11 mouse cellular contexts compared by ENCODE assay signal in genomic region chr15:89131316-89131715, GRCm38 (mm10). TPM values are rescaled to one million over a fixed set of nuclear protein-coding genes. Genes with fewer than 3 reads are reported as not detected.
DNase-seq lines count a peak whose midpoint lies in the region; ATAC-seq and TF ChIP-seq lines count a peak whose summit lies in the region.
"Had no signal": no experiment of that assay in that cellular context is flagged by ENCODE, and none has a peak within 500 bp of the region (broad histone marks: within the 10 kb centered on the region; RNA-seq: fewer than 3 reads in every experiment).

No protein-coding gene starts in this region.

- intact Hi-C loops in gastrocnemius, adult 2 months (cut with DNase I): no loop called here

- no peak overlapping the region for H3K4me3 ChIP-seq in bone marrow, adult 2 months (replicated peaks; ENCODE audit: control insufficient read depth, low read depth, low read length)
- no peak overlapping the region for H3K4me3 ChIP-seq in gastrocnemius, adult 2 months
- H3K4me3 ChIP-seq: hindbrain, embryonic 12.5 days; limb, embryonic 13.5 days had no signal

- ATAC-seq in CD4-positive, CD25-positive, alpha-beta regulatory T cell, adult 4 months: peak; percentile 74

- no peak for TF ChIP-seq POLR2A in bone marrow, adult 2 months (IDR thresholded peaks at IDR 0.05; ENCODE audit: borderline replicate concordance, control insufficient read depth, low read depth, low read length)

- TF ChIP-seq CTCF in bone marrow, adult 2 months (IDR thresholded peaks at IDR 0.05; ENCODE audit: control insufficient read depth, insufficient read depth, low read length): no peak
- TF ChIP-seq CTCF in gastrocnemius, adult 2 months (IDR thresholded peaks at IDR 0.05): no peak

- H3K4me1 ChIP-seq in bone marrow, adult 2 months (ENCODE audit: control insufficient read depth, insufficient read depth, low read length): peaks cover 23% of the 10 kb centered on the region

- WGBS in bone marrow, adult 2 months: 0% methylated on average over 3 of the region's 3 CpGs

- H3K27ac ChIP-seq in bone marrow, adult 2 months (ENCODE audit: control insufficient read depth, insufficient read depth, low read depth, low read length, poor library complexity): peak overlapping the region; percentile 34
- H3K27ac ChIP-seq in gastrocnemius, adult 2 months: no peak overlapping the region
- H3K27ac ChIP-seq: hindbrain, embryonic 12.5 days; limb, embryonic 13.5 days; macrophage had no signal

- DNase-seq in monocyte, adult 2 months (ENCODE audit: low read depth in 1 of 2, low spot score in 2 of 2): peak; percentile 77 to 80
- DNase-seq in thymus, postnatal 14 days: peak; percentile 54
- no peak for DNase-seq in frontal cortex, postnatal 10 days (ENCODE audit: low spot score in 2 of 2)
- DNase-seq in adrenal gland, adult 2 months: no peak
- DNase-seq in gastrocnemius, adult 2 months: no peak
- DNase-seq: adrenal gland, postnatal 10 days had no signal

RNA-seq across cellular contexts. Expression of gene Hdac10, which starts 2.8 kb away (rescaled TPM):
- 10 to 100 TPM; 34.9 to 63.5 TPM for polyA plus RNA-seq in CD4-positive, CD25-positive, alpha-beta regulatory T cell, adult 4 months (2017; shearing (Covaris generic))
- polyA plus RNA-seq in bone marrow, adult 2 months (2011; ENCODE audit: insufficient read depth, insufficient read length, low replicate concordance, missing spikeins): 9.1 and 24.3 TPM in 2 replicates
- total RNA-seq in adrenal gland, adult 2 months (2021): 10 to 100 TPM; 10.9 to 11.2 TPM
- 29.7 and 30.3 TPM in 2 replicates for polyA plus RNA-seq in adrenal gland, adult 2 months (2012; rRNA removed)
- 1 to 10 TPM; 5.9 to 6.4 TPM for total RNA-seq in gastrocnemius, adult 2 months (2021)

RNA-seq across cellular contexts. Expression of gene Tubgcp6, which starts 8.4 kb away (rescaled TPM):
- polyA plus RNA-seq in CD4-positive, CD25-positive, alpha-beta regulatory T cell, adult 4 months (2017; shearing (Covaris generic)): 10 to 100 TPM; 16.0 to 17.5 TPM
- 10.0 and 31.9 TPM in 2 replicates for polyA plus RNA-seq in bone marrow, adult 2 months (2011; ENCODE audit: insufficient read depth, insufficient read length, low replicate concordance, missing spikeins)
- 10 to 100 TPM; 11.2 to 12.3 TPM for total RNA-seq in adrenal gland, adult 2 months (2021)
- polyA plus RNA-seq in adrenal gland, adult 2 months (2012; rRNA removed): 30.6 and 31.8 TPM in 2 replicates
- 1 to 10 TPM; 6.8 to 8.4 TPM for total RNA-seq in gastrocnemius, adult 2 months (2021)

RNA-seq across cellular contexts. Expression of gene Mapk12, which starts 9.2 kb away (rescaled TPM):
- 1 to 10 TPM; 5.2 to 5.6 TPM for polyA plus RNA-seq in CD4-positive, CD25-positive, alpha-beta regulatory T cell, adult 4 months (2017; shearing (Covaris generic))
- polyA plus RNA-seq in bone marrow, adult 2 months (2011; ENCODE audit: insufficient read depth, insufficient read length, low replicate concordance, missing spikeins): 6.1 and 14.6 TPM in 2 replicates
- total RNA-seq in adrenal gland, adult 2 months (2021): 10 to 100 TPM in 1 of 2 experiments, 1 to 10 TPM in 1; 6.7 to 10.2 TPM
- polyA plus RNA-seq in adrenal gland, adult 2 months (2012; rRNA removed): 5.9 and 9.1 TPM in 2 replicates
- total RNA-seq in gastrocnemius, adult 2 months (2021): 100 to 1,000 TPM; 128 TPM

RNA-seq across cellular contexts. Expression of gene Mapk11, which starts 18.1 kb away (rescaled TPM):
- 10 to 100 TPM; 21.7 to 39.5 TPM for polyA plus RNA-seq in CD4-positive, CD25-positive, alpha-beta regulatory T cell, adult 4 months (2017; shearing (Covaris generic))
- 5.7 and 7.6 TPM in 2 replicates for polyA plus RNA-seq in bone marrow, adult 2 months (2011; ENCODE audit: insufficient read depth, insufficient read length, low replicate concordance, missing spikeins)
- total RNA-seq in adrenal gland, adult 2 months (2021): 1 to 10 TPM; 2.5 to 3.6 TPM
- polyA plus RNA-seq in adrenal gland, adult 2 months (2012; rRNA removed): 4.1 and 4.4 TPM in 2 replicates
- 1 to 10 TPM; 1.0 to 1.1 TPM for total RNA-seq in gastrocnemius, adult 2 months (2021)

RNA-seq across cellular contexts. Expression of gene Selenoo, which starts 42.4 kb away (rescaled TPM):
- polyA plus RNA-seq in CD4-positive, CD25-positive, alpha-beta regulatory T cell, adult 4 months (2017; shearing (Covaris generic)): 10 to 100 TPM in 1 of 2 experiments, 1 to 10 TPM in 1; 8.8 to 14.0 TPM
- 7.0 and 17.9 TPM in 2 replicates for polyA plus RNA-seq in bone marrow, adult 2 months (2011; ENCODE audit: insufficient read depth, insufficient read length, low replicate concordance, missing spikeins)
- total RNA-seq in adrenal gland, adult 2 months (2021): 10 to 100 TPM; 37.0 to 39.2 TPM
- 120 and 126 TPM in 2 replicates for polyA plus RNA-seq in adrenal gland, adult 2 months (2012; rRNA removed)
- 10 to 100 TPM; 13.8 to 15.6 TPM for total RNA-seq in gastrocnemius, adult 2 months (2021)

Comparison
In these comparisons a context has a peak if more than half of its experiments do, and no peak if none do; other contexts are left out.
1. DNase-seq: peak in monocyte, adult 2 months (2 of 2) and thymus, postnatal 14 days (single experiment); none in frontal cortex, postnatal 10 days (0 of 2), adrenal gland, adult 2 months (single experiment) and gastrocnemius, adult 2 months (single experiment).